Mouse (Mus musculus) kidney, adult 18-20 months (tissue): ENCODE measurements around the gene Pax1.

ENCODE experiments used
- DNase-seq: peaks from one replicate; pipeline ENCODE4 v3.0.0; 2021

Gene Pax1

GRCm38 (mm10) chr2:147373667-147374007 is 11.9 kb downstream of the Pax1 start:
- no peak for DNase-seq

GRCm38 (mm10) chr2:147374245-147374644 is 12.5 kb downstream of the Pax1 start:
- DNase-seq, result no peak

- DNase-seq, result no peak
Measured at GRCm38 (mm10) chr2:147375019-147375715, 13.4 kb downstream of the Pax1 start.

- DNase-seq, result no peak
Measured at GRCm38 (mm10) chr2:147378934-147379333, 17.2 kb downstream of the Pax1 start.

GRCm38 (mm10) chr2:147383373-147383772 is 21.6 kb downstream of the Pax1 start:
- DNase-seq, result no peak

- no peak for DNase-seq
Measured at GRCm38 (mm10) chr2:147386949-147387348, 25.2 kb downstream of the Pax1 start.

GRCm38 (mm10) chr2:147409323-147409722 is 47.6 kb downstream of the Pax1 start:
- DNase-seq, result no peak

- no peak for DNase-seq
Measured at GRCm38 (mm10) chr2:147415037-147415436, 53.3 kb downstream of the Pax1 start.

- DNase-seq, result no peak
Measured at GRCm38 (mm10) chr2:147424582-147425255, 63.0 kb downstream of the Pax1 start.

GRCm38 (mm10) chr2:147429607-147430356 is 68.1 kb downstream of the Pax1 start:
- DNase-seq, result no peak

GRCm38 (mm10) chr2:147433120-147433519 is 71.4 kb downstream of the Pax1 start:
- peak; percentile 15 for DNase-seq
